Mouse (Mus musculus): ENCODE data around the gene Suv39h1.
"Not testable (repeated sequence)": the region's sequence is repeated elsewhere in the genome, so short reads cannot be mapped to it uniquely, and the experiment has no call there.

Gene Suv39h1

GRCm38 (mm10) chrX:8020111-8020778, 54.3 kb downstream of the Suv39h1 start:
- no peak for DNase-seq

DNA sequence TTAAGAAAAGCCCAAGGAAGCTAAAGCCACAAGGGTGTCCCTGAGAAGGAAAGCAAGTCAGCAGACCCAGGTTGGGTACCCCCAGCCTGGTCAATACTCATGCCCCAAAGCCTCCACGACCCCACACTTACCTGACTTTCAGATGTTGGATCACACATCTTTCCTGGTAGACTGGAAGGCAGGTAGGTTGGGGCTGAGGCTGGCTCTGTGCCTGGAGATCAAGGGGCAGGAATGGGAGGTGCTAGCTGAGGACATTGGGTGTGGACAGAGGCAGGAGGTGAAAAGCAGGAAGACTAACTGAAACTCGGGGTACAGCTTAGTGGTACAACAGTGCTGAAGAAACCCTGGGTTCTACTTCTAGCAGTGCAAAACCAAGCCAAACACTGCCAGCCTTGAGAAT, 56.3 kb downstream of the Suv39h1 start, which contains the start of gene Glod5:
Glod5 (minus strand) TSS at position 207 of the 400 bp plus-strand sequence.
- DNase-seq: no peak

DNA sequence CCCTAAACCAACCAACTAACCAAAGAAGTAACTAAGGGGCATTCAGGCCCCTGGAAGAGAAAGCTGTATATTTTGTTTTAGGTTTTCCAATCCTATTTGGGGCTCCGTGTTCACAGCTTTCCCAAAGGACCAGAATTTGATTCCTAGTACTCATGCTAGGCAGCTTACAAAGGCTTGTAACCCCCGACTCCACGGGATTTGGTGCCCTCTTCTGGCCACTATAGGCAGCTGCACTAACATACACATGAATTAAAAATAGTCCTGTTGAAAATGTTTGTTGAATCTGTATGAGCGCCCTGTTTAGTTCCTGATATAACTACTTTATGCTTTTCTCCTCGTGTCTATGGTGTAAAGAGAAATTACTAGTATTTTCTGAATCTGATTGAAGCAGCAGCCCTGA, 57.4 kb downstream of the Suv39h1 start:
- DNase-seq: peak; percentile 16

- DNase-seq: not testable (repeated sequence)
Observed at GRCm38 (mm10) chrX:8015675-8016074, 58.9 kb downstream of the Suv39h1 start.

- DNase-seq: no peak
Observed at GRCm38 (mm10) chrX:8013569-8014314, 60.8 kb downstream of the Suv39h1 start.

- DNase-seq: no peak
Observed at GRCm38 (mm10) chrX:8013157-8013556, 61.4 kb downstream of the Suv39h1 start.
